Mouse (Mus musculus) skeletal muscle tissue, adult 2 months (tissue): ENCODE results near the gene Spem2.

Source experiments
- DNase-seq: peaks from one replicate; pipeline ENCODE4 v3.0.0-alpha.2; 2012; ENCODE audit warnings: low read depth, low spot score

Spem2 gene

GRCm38 (mm10) chr11:69800138-69800391, 18.2 kb downstream of the Spem2 start:
- no peak for DNase-seq

- no peak for DNase-seq
Measured at GRCm38 (mm10) chr11:69799394-69800137, 18.7 kb downstream of the Spem2 start.

GRCm38 (mm10) chr11:69797924-69798323, 20.3 kb downstream of the Spem2 start:
- no peak for DNase-seq

GRCm38 (mm10) chr11:69795983-69796435, 22.3 kb downstream of the Spem2 start:
- no peak for DNase-seq

- DNase-seq, result peak; percentile 96
Measured at GRCm38 (mm10) chr11:69795168-69795982, 22.9 kb downstream of the Spem2 start, which contains the start of gene Chrnb1. TSS of gene Chrnb1 (minus strand) at chr11:69795943.

- DNase-seq, result peak; percentile 54
Measured at GRCm38 (mm10) chr11:69793429-69793828, 24.8 kb downstream of the Spem2 start.

- no peak for DNase-seq
Measured at GRCm38 (mm10) chr11:69791420-69791819, 26.8 kb downstream of the Spem2 start.

GRCm38 (mm10) chr11:69789431-69789830, 28.8 kb downstream of the Spem2 start:
- no peak for DNase-seq

GRCm38 (mm10) chr11:69787306-69787705, 31.0 kb downstream of the Spem2 start:
- DNase-seq, result no peak

- DNase-seq, result no peak
Measured at GRCm38 (mm10) chr11:69784793-69785272, 33.4 kb downstream of the Spem2 start.

- no peak for DNase-seq
Measured at GRCm38 (mm10) chr11:69781828-69782227, 36.4 kb downstream of the Spem2 start.

- no peak for DNase-seq
Measured at GRCm38 (mm10) chr11:69778985-69779384, 39.3 kb downstream of the Spem2 start.

GRCm38 (mm10) chr11:69778258-69778982, 39.8 kb downstream of the Spem2 start:
- DNase-seq, result no peak

- no peak for DNase-seq
Measured at GRCm38 (mm10) chr11:69777504-69778257, 40.6 kb downstream of the Spem2 start.

GRCm38 (mm10) chr11:69776488-69776887, 41.8 kb downstream of the Spem2 start:
- no peak for DNase-seq

GRCm38 (mm10) chr11:69775716-69776115, 42.5 kb downstream of the Spem2 start:
- no peak for DNase-seq

GRCm38 (mm10) chr11:69774961-69775360, 43.3 kb downstream of the Spem2 start:
- no peak for DNase-seq

- no peak for DNase-seq
Measured at GRCm38 (mm10) chr11:69767625-69767909, 50.7 kb downstream of the Spem2 start.

GRCm38 (mm10) chr11:69766872-69767624, 51.2 kb downstream of the Spem2 start:
- no peak for DNase-seq
